Mouse (Mus musculus) forebrain, embryonic 14.5 days (tissue): ENCODE data around the gene Mpg. TPM values are rescaled to one million over a fixed set of nuclear protein-coding genes. Genes with fewer than 3 reads are reported as not detected.
A peak's percentile ranks its signal among the peaks of the same experiment; 100 is the strongest.

Experiments
- ATAC-seq: fragments of 200-750 bp; cut with Nextera tagmentation; 2 replicates; pipeline ENCODE4 v1.8.0; 2017; ENCODE audit warnings: mild to moderate bottlenecking, moderate library complexity
- DNase-seq: peaks from one replicate; pipeline ENCODE4 v3.0.0-alpha.2; 2015; ENCODE audit warnings: low spot score
- H3K27ac ChIP-seq: fragments of 300-500 bp; sonication (generic); 2 replicates; pipeline ENCODE4 v1.5.1; 2014; ENCODE audit warnings: low read depth, mild to moderate bottlenecking, control low read depth, low read length, moderate library complexity
- H3K27me3 ChIP-seq: fragments of 300-500 bp; sonication (generic); replicated peaks from 2 replicates; pipeline ENCODE4 v1.6.1; 2014; ENCODE audit warnings: low read length, control low read depth, mixed read lengths; ENCODE audit not compliant: control insufficient read depth, insufficient read depth
- H3K36me3 ChIP-seq: fragments of 300-500 bp; sonication (generic); 2 replicates; pipeline ENCODE4 v1.6.1; 2014; ENCODE audit warnings: low read length, control low read depth; ENCODE audit not compliant: control insufficient read depth, insufficient read depth
- H3K4me1 ChIP-seq: fragments of 300-500 bp; sonication (generic); 2 replicates; pipeline ENCODE4 v1.6.1; 2014; ENCODE audit warnings: antibody characterized with exemption, low read length, control low read depth; ENCODE audit not compliant: control insufficient read depth, insufficient read depth
- H3K4me2 ChIP-seq: fragments of 300-500 bp; sonication (generic); 2 replicates; pipeline ENCODE4 v1.6.1; 2014; ENCODE audit warnings: mild to moderate bottlenecking, control low read depth, low read length
- H3K4me3 ChIP-seq: fragments of 300-500 bp; sonication (generic); 2 replicates; pipeline ENCODE4 v1.5.1; 2014; ENCODE audit warnings: low read depth, low read length, control low read depth
- H3K9ac ChIP-seq: fragments of 300-500 bp; sonication (generic); 2 replicates; pipeline ENCODE4 v1.6.1; 2014; ENCODE audit warnings: mild to moderate bottlenecking, low read length, control low read depth, moderate library complexity
- H3K9me3 ChIP-seq: fragments of 300-500 bp; sonication (generic); replicated peaks from 2 replicates; pipeline ENCODE4 v1.6.1; 2016; ENCODE audit warnings: low read length, control low read depth, mixed read lengths; ENCODE audit not compliant: control insufficient read depth
- WGBS: fragments of 180-500 bp; shearing (Covaris S2); extraction: QIAGEN DNeasy Blood & Tissue Kit; methylation state at CpG from one replicate; pipeline ENCODE4 v1.1.7; 2014; 5-methylcytosine and 5-hydroxymethylcytosine counted together
- polyA plus RNA-seq: library from polyadenylated mRNA; unstranded; fragments of >200 nt; fragmentation: Nextera tagmentation; extraction: Ambion mirVana; gene quantifications from 2 replicates; pipeline ENCODE4 v1.2.1, GENCODE M21; 2014

Gene Mpg
- polyA plus RNA-seq, 1 experiment from 2014 or later, result 31.2 TPM

GRCm38 (mm10) chr11:32234816-32235485, 8.6 kb downstream of the Mpg start:
- Histone ChIP-seq H3K27me3 (no peaks in the 10 kb centered on the region), H3K36me3 (peaks cover 51% of the 10 kb centered on the region), H3K4me2 (no peak overlapping the region), H3K27ac (peak overlapping the region; percentile 78), H3K9ac (0 out of 2 replicates have a peak overlapping the region, but pooled peaks have one; percentile 14), H3K4me3 (no peak overlapping the region), H3K9me3 (no peaks in the 10 kb centered on the region), H3K4me1 (peaks cover 22% of the 10 kb centered on the region)
- ATAC-seq, result no peak
- no peak for DNase-seq
- 92% methylated on average over 6 of the region's 6 CpGs for WGBS

GRCm38 (mm10) chr11:32235646-32236045, 9.3 kb downstream of the Mpg start:
- H3K9ac ChIP-seq, result 0 out of 2 replicates have a peak overlapping the region, but pooled peaks have one; percentile 14

GRCm38 (mm10) chr11:32236132-32236531, 9.8 kb downstream of the Mpg start:
- ATAC-seq, result peak; percentile 52
- Histone ChIP-seq H3K27me3 (no peaks in the 10 kb centered on the region), H3K9ac (no peak overlapping the region), H3K4me1 (peaks cover 22% of the 10 kb centered on the region), H3K4me2 (no peak overlapping the region), H3K9me3 (no peaks in the 10 kb centered on the region), H3K27ac (peak overlapping the region; percentile 78), H3K36me3 (peaks cover 48% of the 10 kb centered on the region), H3K4me3 (no peak overlapping the region)
- 48% methylated on average over 2 of the region's 2 CpGs for WGBS
- DNase-seq, result peak; percentile 44

More at GRCm38 (mm10) chr11:32235646-32236045, 9.3 kb downstream of the Mpg start:
- Histone ChIP-seq H3K36me3 (peaks cover 52% of the 10 kb centered on the region), H3K9me3 (no peaks in the 10 kb centered on the region), H3K4me1 (peaks cover 22% of the 10 kb centered on the region), H3K27me3 (no peaks in the 10 kb centered on the region), H3K4me2 (no peak overlapping the region), H3K4me3 (no peak overlapping the region), H3K27ac (peak overlapping the region; percentile 78)
- ATAC-seq (peak; percentile 81), DNase-seq (peak; percentile 95)
- WGBS, result 8% methylated on average over 3 of the region's 3 CpGs

- Histone ChIP-seq H3K9ac (no peak overlapping the region), H3K4me1 (peaks cover 22% of the 10 kb centered on the region)
Measured at GRCm38 (mm10) chr11:32236712-32237410, 10.6 kb downstream of the Mpg start.

GRCm38 (mm10) chr11:32237411-32237795, 11.1 kb downstream of the Mpg start:
- WGBS, result 96% methylated on average over 3 of the region's 3 CpGs

More at GRCm38 (mm10) chr11:32236712-32237410, 10.6 kb downstream of the Mpg start:
- no peak overlapping the region for H3K4me2 ChIP-seq
- no peak overlapping the region for H3K4me3 ChIP-seq
- H3K27ac ChIP-seq, result peak overlapping the region; percentile 78
- DNase-seq (peak; percentile 73), ATAC-seq (no peak)
- H3K36me3 ChIP-seq, result peaks cover 48% of the 10 kb centered on the region
- 52% methylated on average over 9 of the region's 9 CpGs for WGBS
- H3K9me3 ChIP-seq, result no peaks in the 10 kb centered on the region
- no peaks in the 10 kb centered on the region for H3K27me3 ChIP-seq

GRCm38 (mm10) chr11:32238093-32238860, 12.0 kb downstream of the Mpg start:
- no peak overlapping the region for H3K9ac ChIP-seq
- H3K36me3 ChIP-seq, result peaks cover 37% of the 10 kb centered on the region
- H3K27ac ChIP-seq, result 0 out of 2 replicates have a peak overlapping the region, but pooled peaks have one; percentile 21
- 65% methylated on average over 5 of the region's 5 CpGs for WGBS
- H3K4me3 ChIP-seq, result no peak overlapping the region
- H3K9me3 ChIP-seq, result no peaks in the 10 kb centered on the region
- H3K27me3 ChIP-seq, result no peaks in the 10 kb centered on the region
- no peak overlapping the region for H3K4me2 ChIP-seq
- ATAC-seq (peak; percentile 24; the same call in 1 of the 2 replicates), DNase-seq (peak; percentile 73)
- H3K4me1 ChIP-seq, result peaks cover 22% of the 10 kb centered on the region

More at GRCm38 (mm10) chr11:32237411-32237795, 11.1 kb downstream of the Mpg start:
- no peak for DNase-seq
- no peak overlapping the region for H3K9ac ChIP-seq
- H3K36me3 ChIP-seq, result peaks cover 43% of the 10 kb centered on the region
- H3K27ac ChIP-seq, result 0 out of 2 replicates have a peak overlapping the region, but pooled peaks have one; percentile 48
- H3K9me3 ChIP-seq, result no peaks in the 10 kb centered on the region
- H3K4me2 ChIP-seq, result no peak overlapping the region
- peaks cover 22% of the 10 kb centered on the region for H3K4me1 ChIP-seq
- ATAC-seq, result no peak
- no peaks in the 10 kb centered on the region for H3K27me3 ChIP-seq
- no peak overlapping the region for H3K4me3 ChIP-seq

- H3K36me3 ChIP-seq, result peaks cover 39% of the 10 kb centered on the region
- H3K9me3 ChIP-seq, result no peaks in the 10 kb centered on the region
- H3K27ac ChIP-seq, result no peak overlapping the region
- H3K4me2 ChIP-seq, result no peak overlapping the region
- H3K9ac ChIP-seq, result no peak overlapping the region
- no peaks in the 10 kb centered on the region for H3K27me3 ChIP-seq
- ATAC-seq (no peak), DNase-seq (no peak)
- peaks cover 4% of the 10 kb centered on the region for H3K4me1 ChIP-seq
- no peak overlapping the region for H3K4me3 ChIP-seq
Measured at GRCm38 (mm10) chr11:32241391-32241790, 15.1 kb downstream of the Mpg start.

- no peak overlapping the region for H3K9ac ChIP-seq
- 92% methylated on average over 3 of the region's 3 CpGs for WGBS
- peaks cover 47% of the 10 kb centered on the region for H3K36me3 ChIP-seq
- DNase-seq (no peak), ATAC-seq (no peak)
- no peak overlapping the region for H3K27ac ChIP-seq
- H3K4me1 ChIP-seq, result no peaks in the 10 kb centered on the region
- H3K27me3 ChIP-seq, result no peaks in the 10 kb centered on the region
- no peak overlapping the region for H3K4me3 ChIP-seq
- no peak overlapping the region for H3K4me2 ChIP-seq
- H3K9me3 ChIP-seq, result no peaks in the 10 kb centered on the region
Measured at GRCm38 (mm10) chr11:32242209-32242608, 15.9 kb downstream of the Mpg start.
